Mouse (Mus musculus): Measurements from ENCODE around the gene Nrp2. TPM values are rescaled to one million over a fixed set of nuclear protein-coding genes. Genes with fewer than 3 reads are reported as not detected.

Nrp2 gene
- 1.6 TPM in 2 replicates for total RNA-seq (2017)

DNA sequence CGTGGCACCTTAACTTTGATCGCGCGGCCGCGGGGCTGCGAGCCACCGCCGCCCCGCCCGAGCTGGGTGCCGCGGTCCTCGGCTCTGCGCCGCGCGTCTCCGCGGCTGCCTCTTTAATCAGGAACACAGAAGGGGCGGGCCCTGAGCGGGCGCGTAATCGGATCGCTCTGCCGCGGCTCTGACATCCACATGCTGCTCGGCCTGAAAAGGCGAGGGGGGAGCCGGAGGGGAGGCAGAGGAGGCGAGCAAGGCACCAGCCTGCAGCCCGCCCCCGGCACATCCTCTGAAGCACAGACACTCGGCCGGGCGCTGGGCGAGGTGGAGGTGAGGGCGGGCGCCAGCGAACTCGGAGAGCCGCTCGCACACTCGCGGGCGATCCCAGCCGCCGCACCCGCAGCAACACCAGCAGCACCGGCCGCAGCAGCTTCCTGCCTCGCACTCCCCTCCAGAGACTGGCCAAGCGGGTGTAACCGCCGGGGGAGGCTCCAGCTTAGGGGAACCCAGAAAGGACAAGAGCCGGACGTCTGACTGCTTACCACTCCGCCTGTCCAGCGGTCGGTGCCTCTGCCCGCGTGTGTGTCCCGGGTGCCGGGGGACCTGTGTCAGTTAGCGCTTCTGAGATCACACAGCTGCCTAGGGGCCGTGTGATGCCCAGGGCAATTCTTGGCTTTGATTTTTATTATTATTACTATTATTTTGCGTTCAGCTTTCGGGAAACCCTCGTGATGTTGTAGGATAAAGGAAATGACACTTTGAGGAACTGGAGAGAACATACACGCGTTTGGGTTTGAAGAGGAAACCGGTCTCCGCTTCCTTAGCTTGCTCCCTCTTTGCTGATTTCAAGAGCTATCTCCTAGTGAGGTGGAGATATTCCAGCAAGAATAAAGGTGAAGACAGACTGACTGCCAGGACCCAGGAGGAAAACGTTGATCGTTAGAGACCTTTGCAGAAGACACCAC is at the start of gene Nrp2:
Gene Nrp2, plus strand, starts transcription at position 128 of the 959 bp plus-strand sequence.
- peak; percentile 55 for ATAC-seq (ENCODE audit: extremely low read depth, insufficient number of reproducible peaks, low FRiP score, poor library complexity, severe bottlenecking)

DNA sequence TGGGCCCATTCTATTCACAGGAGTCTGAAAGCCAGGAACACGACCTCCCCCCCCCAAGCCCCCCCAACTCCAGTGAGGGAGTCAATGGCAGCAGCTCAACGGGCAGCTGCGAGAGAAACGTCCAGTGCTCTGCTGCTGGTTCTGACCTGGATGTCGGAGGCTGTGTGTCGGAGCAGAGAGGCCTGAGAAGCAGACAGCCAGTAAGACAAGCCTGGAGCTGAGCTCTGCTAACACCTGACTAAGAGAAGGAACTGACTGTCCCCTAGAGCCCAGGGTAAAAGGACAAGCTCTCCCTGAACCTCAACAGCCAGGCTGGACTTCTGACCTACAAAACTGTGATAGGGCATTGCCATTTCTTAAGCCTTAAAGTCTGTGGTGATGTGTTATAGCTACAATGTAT is 48.6 kb upstream of the Nrp2 start:
- no peak for ATAC-seq (ENCODE audit: extremely low read depth, insufficient number of reproducible peaks, low FRiP score, poor library complexity, severe bottlenecking)

DNA sequence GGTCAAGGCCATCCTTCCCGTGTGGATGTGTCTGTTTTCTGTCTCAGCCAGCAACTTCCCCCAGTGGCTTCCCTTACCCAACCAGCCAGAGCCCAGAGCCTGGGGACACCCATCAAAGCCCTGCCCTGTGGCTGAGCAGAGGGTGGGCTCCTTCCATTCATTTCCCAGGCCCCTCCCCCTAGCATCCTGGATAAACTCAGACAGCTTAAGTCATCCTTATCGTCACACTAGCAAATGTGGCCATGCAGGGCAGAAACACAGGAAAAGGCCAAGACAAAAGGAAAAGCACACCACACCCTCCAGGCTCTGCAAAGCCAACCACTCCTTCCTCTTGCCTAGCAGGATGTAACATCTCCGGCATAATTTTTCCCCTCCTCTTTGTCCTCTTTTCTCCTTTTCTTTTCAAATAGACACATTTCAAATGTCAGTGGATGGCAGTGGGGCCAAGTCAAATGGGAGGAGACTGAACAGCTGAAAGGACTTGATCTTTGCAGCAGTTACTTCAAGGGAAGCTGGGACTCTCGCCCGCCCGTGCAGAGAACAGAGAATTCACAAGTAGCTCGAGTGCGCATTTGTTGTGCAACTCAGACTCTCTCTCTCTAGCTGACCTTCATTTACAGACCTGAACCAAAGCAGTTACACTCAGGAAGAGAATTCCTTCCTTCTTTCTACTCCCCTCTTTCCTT is 38.0 kb upstream of the Nrp2 start:
- no peak for ATAC-seq (ENCODE audit: extremely low read depth, insufficient number of reproducible peaks, low FRiP score, poor library complexity, severe bottlenecking)

DNA sequence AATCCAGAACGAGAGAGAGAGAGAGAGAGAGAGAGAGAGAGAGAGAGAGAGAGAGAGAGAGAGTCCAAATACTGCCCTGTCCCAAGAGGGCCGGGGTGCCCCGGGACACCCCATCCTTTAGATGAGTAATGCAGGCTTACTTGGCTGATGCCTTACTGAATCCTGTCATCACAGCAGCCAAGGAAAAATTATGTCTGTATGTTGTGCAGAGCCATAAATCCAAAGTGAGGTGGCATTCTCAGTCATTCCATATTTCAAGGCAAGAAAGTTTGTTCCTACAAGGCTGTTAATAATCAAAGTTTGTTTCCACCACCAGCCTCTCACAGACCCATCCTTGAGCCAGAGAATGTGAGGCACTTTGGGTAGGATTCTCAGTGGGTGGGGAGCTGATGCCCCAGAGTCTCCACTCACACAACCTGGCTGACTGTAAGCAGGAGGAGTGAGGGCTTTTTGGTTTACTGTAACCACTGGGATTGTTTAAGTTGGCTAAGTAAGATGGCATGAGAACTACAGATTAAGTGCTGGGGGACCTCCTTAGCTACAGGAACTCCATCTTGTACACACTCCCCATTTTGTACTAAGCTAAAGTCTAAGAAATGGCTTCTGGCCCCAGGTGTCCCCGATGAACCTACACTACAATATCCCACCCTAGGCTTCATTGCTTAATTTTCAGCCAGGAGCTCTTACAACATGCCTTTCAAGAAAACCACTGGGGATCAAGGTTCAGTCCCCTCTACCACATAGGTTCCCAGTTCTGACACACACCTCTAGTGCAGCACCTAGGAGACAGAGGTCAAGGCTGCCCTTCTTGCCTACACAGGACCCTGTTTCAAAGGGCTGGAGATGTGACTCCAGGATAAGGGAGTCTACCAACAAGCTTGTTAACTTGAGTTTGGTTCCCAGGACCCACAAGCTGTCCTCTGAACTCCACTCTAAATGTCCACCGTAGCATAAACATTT is 37.0 kb upstream of the Nrp2 start:
- no peak for ATAC-seq (ENCODE audit: extremely low read depth, insufficient number of reproducible peaks, low FRiP score, poor library complexity, severe bottlenecking)

DNA sequence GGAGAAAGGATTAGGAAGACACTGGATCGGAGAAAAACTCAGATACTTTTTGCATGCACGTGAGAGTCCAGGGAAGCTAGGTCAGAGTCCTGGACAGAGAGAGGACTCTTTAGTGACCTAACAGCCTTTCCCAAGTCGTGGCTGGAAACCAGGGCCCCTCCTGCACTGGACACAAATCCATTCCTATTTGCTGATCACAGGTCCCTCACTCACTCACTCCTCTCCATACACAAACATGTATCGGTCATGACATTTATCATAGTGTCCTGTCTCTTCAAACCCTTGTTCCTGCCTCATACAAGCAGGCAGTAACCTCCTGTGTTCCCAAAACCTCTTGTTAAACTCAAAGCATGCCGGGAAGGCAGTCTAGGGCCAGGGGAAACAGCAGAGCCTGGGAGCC is 36.3 kb upstream of the Nrp2 start:
- ATAC-seq (ENCODE audit: extremely low read depth, insufficient number of reproducible peaks, low FRiP score, poor library complexity, severe bottlenecking), result no peak

DNA sequence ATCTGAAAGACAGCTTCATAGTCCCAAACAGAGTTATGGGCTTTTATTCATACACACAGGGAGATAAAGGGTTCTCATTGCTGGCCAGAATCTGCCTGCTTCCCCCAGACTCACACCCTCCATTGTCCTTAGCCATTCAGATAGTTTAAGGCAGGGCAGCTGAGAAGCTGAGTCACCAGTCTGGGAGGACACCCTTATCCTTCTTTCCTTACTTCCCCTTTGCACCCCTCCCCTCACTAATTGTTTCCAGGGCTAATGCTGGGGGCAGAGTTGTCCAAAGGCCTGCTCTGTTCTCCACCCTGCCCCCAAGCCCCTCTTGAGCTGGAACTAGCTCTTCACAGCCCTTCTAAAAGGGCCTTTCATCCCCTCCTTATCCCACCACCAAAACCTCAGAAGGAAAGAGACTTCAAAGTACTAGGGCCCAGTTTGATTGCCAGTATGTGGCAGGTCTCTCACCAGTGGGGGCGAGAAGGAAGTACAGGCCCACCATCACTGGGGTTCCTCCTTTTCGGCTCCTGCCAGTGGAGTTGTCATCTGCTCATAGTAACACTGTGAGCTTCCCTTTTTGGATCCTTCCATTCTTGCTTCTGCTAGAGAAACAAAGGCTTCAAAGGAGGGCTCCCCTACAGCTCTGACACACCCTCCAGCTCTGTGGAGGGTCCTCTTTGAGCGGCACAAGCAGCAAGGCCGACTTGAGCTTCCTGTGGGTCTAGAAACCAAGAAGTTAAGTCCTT is 24.3 kb upstream of the Nrp2 start:
- peak; percentile 74 for ATAC-seq (ENCODE audit: extremely low read depth, insufficient number of reproducible peaks, low FRiP score, poor library complexity, severe bottlenecking)

DNA sequence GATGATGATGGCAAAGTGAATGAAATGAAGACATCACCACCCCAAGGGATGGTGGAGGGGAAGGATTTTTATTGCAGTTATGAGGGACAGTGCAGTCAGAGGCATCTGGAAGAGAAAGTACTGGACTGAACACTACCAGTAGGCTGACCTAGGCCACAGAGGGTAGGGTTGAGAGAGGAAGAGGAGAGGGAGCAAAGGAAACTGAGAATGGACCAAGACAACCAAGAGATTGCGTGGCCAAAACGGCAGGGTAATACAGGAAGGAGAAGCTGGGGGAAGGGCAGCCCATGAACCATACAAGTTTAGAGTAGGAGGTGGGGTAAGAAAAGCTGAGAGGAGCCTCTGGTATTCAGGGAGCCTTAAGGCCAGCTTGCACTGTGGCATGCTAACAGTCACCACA is 23.6 kb upstream of the Nrp2 start:
- 0 out of 2 replicates have a peak, but pooled peaks have one; percentile 19 for ATAC-seq (ENCODE audit: extremely low read depth, insufficient number of reproducible peaks, low FRiP score, poor library complexity, severe bottlenecking)

DNA sequence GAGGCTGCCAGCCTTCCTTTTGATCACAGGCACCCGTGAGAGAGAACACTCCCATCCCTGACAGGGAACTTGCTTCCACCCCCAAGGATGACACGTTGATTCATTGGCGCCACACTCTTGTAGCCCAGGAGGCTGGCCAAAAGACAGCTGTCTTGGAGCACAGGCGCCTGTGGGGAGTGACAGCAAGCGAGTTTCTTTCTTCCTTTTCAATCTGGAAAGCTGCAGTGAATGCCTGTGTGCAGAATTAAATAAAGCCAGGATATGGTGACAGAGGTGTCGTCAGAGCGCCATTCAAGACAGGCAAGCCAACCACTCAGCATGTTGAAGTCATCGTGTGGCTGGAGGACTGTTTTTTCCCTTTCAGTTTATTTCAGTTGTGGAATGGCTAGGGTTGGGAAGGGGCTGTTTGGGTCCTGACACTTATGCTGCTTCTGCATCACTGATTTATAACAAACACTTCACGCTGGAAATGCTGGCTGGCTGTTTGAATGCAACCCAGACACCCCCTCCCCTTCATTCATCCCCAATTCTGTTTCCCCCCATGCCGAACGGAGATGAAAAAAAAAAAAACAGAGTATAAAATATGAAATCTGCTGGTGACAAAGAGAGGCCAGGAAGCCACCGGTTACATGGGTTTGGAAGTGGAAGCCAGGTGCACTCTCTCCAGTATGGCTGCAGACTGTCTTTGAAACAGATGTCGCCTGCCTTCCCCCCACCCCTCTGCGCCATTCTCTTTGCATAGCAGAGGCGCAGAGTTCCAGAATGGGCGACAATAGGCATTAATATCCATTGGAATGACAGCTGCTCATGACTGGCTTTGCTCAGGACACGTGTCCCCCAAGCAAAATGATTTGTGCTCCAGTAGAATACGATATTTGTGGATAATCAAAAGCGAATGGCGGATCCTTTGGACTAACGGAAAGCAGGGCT is 20.4 kb upstream of the Nrp2 start:
- ATAC-seq (ENCODE audit: extremely low read depth, insufficient number of reproducible peaks, low FRiP score, poor library complexity, severe bottlenecking), result no peak

DNA sequence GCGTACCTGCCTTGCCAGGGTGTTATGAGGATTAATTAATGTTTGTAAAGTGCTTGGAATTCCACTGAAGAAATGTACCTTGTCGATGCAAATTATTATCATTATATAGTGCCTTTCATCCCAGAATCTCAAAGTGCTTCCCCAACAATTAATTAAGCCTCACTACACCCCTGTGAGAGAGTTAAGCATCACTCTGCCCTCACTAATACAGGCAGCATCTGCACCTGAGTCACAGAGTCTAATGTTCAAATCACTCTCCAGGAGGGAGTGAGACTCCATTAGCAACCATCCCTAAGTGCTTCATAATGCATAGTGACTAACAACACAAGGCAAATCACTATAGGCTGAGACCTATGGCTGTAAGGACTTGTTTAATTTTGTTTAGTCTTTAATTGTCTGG is 19.6 kb upstream of the Nrp2 start:
- ATAC-seq (ENCODE audit: extremely low read depth, insufficient number of reproducible peaks, low FRiP score, poor library complexity, severe bottlenecking), result no peak

DNA sequence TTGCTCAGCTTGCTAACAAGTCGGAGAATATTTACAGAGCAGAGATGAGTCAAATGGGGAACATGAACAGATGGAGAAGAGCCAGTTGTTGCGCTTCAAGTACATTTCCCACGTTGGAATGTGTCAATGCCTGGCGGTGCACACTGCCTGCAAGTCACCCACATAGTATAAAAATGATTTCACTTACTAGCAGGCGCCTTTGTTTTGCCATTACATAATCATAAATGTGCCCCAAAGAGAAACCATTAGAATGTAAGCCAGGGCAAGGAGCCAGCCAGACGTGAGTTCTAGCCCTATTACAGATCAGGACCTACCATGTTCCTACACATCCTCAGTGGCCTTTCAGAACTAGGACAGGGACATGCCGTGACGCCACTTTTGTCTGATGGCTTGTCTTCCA is 15.6 kb upstream of the Nrp2 start:
- no peak for ATAC-seq (ENCODE audit: extremely low read depth, insufficient number of reproducible peaks, low FRiP score, poor library complexity, severe bottlenecking)

DNA sequence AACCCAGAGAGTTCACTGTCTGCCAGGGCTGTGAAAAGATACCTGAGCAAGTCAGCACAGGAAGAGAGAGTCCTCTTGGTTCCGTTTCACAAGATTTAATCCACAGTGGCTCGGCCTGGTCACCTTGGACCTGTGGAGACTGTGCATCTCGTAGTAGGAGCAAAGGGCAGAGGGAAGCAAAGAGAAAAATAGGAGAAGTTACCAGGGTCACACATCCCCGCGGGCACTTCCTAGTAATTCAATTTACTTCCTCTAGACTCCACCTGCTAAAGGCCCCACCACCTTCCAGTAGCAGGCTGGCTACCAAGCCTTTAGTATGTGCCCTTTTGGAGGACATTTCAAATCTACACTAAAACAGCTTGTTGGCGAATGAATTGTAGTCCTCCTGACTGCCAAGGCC is 11.9 kb upstream of the Nrp2 start:
- ATAC-seq (ENCODE audit: extremely low read depth, insufficient number of reproducible peaks, low FRiP score, poor library complexity, severe bottlenecking), result peak; percentile 65

DNA sequence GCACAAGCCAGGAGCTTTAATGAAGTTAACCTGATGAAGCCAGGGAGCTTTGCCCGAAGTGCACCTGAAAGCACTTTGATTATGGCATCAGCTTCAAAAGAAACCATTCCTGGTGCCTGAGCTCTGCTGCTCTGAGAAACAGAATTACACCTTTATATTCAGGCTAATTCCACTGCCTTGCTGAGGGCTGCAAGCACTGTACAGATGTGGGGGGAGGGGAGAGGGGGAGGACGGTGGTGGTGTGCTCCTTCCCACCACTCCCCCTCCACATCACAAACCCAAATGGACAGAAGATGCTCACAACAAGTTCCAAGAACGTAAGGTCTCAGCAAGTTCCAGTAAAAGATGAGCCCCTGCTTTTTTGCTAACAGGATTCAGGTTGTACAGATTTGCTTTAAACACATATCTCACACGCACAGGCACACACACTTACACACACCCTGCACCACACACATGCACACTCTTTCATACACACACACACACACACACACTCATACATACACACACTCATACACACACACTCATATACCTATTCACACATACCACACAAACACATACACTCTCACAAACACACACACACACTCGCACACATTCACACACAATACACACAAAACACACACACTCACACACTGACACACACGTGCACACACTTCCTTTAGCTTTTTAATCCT is 6.6 kb upstream of the Nrp2 start:
- no peak for ATAC-seq (ENCODE audit: extremely low read depth, insufficient number of reproducible peaks, low FRiP score, poor library complexity, severe bottlenecking)

DNA sequence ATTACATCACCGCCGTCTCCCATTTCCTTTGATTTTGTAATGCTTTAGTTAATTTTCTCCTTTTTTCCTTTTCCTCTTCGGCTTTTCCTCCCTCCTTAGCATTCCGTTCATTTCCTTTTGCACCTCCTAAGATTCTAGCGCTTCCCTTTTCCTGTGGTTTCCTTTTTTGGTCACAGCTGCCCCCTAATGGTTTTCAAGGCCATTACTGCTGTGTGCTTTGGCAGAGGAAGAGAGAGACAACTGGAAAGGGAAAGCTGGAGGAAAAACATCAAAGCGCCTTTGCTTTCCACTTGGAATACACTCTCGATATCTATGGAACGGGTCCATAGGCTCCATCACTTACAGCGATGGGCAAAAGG is 6.1 kb upstream of the Nrp2 start:
- ATAC-seq (ENCODE audit: extremely low read depth, insufficient number of reproducible peaks, low FRiP score, poor library complexity, severe bottlenecking), result no peak

DNA sequence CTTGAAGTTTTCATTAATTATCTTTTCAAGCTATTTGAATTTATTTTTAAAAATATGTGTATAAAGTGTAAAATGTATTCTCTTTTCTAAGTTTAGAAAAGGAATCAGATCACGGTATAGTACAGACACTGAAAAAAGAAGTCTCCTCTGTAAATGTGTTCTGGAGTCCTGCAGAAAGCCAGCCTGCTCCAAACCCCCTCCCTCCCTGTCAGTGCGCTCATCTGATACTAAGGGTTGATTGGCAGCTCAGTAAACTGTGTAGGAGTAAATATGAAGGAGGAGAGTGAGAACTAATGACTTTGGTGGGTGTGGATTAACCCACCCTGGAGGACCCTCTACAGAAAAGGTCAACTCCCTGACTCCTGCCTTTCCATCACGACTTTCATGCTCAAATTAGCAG is 5.7 kb upstream of the Nrp2 start:
- ATAC-seq (ENCODE audit: extremely low read depth, insufficient number of reproducible peaks, low FRiP score, poor library complexity, severe bottlenecking), result no peak

DNA sequence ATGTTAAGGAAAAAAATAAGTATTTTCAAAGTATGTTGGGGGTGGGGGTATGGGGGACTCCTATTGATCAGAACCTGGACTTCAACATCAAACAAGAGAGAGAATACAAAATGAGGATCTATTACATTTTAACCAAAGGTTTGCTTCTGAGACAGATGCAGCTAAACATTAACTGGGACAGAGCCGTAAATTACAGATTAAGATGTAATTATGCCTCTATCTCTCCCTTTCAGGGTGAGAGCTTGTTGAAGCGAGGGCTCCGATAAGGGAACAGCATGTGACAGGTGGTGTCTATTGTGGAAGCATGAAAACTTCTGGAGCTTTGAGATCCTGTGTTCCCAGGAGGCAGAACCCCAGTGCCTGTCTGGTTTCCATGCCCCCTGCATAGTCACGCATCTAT is 3.3 kb upstream of the Nrp2 start:
- no peak for ATAC-seq (ENCODE audit: extremely low read depth, insufficient number of reproducible peaks, low FRiP score, poor library complexity, severe bottlenecking)

DNA sequence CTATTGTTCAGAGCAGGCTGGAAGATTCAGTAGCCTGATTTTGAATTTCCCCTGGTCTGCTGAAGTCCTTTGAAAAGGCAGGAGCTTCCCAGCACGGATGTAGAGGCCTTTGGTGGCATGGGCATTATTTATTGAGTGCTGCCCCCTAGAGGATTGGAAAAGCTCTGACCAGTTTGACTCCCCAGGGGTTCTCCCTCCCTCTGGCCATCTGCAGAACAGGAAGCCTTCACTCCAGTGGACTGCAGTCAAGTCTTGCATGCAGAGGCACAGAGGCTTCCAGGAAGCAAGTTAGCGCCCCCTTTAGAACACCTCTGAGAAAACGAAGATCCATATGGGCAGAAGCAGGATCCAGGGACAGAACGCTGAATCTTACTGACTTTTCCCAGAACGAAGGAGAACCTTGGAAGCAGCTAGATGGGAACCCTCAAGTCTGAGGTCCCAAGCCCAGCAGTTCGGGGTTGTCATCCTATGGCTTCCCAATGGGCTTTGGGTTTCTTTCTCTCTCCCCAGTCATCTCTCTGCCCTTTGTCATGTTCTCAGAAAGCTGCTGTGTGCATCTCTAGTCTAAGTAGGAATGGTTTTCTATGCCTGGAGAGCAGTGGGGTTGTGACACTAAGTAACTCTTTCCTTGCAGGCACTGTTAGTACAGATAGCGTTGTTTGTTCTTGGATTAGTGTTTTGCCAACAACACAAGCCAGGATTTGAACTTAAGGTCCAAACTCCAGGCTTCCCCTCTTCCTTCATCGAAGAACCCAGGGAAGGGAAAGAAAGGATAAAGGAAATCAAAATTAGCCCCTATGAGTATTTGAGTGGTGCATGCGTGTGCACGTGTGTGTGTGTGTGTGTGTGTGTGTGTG is 1.8 kb upstream of the Nrp2 start:
- peak; percentile 59; the same call in 1 of the 2 replicates for ATAC-seq (ENCODE audit: extremely low read depth, insufficient number of reproducible peaks, low FRiP score, poor library complexity, severe bottlenecking)

Data from neutrophil, adult 5-6 weeks (primary cell).